Mouse (Mus musculus) heart, adult 9 months (tissue): ENCODE measurements around the gene Iqcc.

Experiments
- DNase-seq, 2 experiments: peaks; one replicate each; pipeline ENCODE4 v3.0.0; 2022; ENCODE audit warnings: low spot score in 2 of 2

The Iqcc gene

DNA sequence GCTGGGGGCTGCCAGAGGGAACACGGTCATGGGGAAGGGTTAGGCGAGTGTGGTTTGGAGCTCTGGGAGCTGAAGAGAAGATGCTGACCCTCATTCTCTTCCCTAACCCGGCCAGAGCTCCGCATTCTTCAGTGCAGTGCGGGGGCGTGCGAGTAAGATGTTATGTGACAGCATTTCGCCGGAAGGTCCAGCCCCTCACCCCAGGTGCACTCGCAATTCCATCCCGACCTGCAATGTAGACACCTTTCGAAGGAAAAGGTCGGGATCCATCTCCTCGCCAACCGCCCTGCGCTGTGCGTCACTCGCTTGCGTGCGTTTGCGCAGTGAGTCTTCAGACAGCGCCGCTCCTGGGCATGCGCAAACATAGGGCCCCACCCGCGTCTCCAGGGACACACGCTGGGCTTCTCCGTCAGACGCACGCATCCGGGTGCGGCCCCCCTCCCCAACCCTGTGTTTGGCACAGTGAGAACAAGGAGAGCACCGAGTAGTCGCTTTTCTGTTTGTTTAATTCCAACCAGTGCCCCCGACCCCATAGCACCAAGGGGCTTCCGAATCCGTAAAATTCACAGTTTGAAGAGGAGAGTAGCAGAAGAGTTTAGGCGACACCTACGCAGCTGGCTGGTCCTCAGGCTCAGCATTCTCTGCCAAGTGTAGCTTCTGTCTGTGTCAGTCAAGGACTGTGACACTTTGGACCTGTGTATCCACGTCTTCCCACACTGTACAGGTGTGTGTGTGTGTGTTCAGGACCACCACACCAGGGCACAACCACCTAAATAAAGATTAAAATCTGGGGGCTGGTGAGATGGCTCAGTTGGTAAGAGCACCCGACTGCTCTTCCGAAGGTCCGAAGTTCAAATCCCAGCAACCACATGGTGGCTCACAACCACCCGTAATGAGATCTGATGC is at the start of gene Iqcc:
Iqcc (minus strand) TSS at position 314 of the 906 bp plus-strand sequence.
- DNase-seq = peak; percentile 97

DNA sequence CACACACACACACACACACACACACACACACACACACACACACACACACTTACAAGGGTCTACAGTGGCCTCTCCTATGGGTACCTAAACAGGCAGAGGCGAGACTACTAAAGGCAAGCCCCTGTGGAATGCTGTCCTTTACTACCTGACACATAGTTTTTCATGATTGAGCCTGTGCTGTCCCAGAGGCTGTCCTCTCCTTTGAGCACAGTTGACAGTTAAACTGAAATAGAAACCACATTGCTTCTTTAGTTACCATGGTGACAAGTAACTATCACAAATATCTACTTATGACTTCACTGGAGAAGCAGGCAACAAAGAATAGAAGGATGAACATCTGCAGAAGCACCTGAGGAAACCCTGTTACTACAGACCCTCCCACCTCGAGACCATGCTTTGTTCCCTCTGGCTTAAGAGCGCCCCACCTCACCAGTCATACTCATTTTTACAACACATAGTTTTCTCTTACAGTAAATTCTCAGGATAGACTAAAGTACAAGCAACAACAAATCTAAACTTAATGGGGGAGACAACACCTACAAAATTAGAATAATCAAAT is 43.4 kb upstream of the Iqcc start:
- DNase-seq = no peak

- no peak for DNase-seq
Measured at GRCm38 (mm10) chr4:129661584-129661983, 42.7 kb upstream of the Iqcc start.

DNA sequence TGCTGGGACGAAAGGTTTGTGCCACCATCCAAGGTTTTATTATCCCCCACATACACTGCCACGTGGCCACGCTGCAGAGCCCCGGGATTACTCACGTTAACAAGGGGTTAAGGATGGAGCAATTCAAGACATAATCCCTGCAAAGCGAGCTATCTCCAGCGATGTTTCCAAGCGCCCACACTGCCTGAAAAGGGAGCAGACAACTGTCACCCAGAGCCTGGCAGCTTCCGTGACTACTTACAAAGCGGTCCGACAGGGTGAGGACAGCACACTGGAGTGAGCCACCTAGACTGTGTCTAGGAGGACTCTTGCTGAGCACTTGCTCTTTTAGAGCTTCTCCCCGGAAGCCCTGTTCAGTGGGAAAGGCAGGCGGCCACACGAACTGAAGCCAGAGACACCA is 35.9 kb upstream of the Iqcc start:
- no peak for DNase-seq

- no peak for DNase-seq
Measured at GRCm38 (mm10) chr4:129650359-129650758, 31.5 kb upstream of the Iqcc start.

- DNase-seq = no peak
Measured at GRCm38 (mm10) chr4:129648656-129649055, 29.8 kb upstream of the Iqcc start.

GRCm38 (mm10) chr4:129645204-129645603 is 26.3 kb upstream of the Iqcc start:
- no peak for DNase-seq

GRCm38 (mm10) chr4:129641756-129642155 is 22.9 kb upstream of the Iqcc start:
- no peak for DNase-seq

- peak; percentile 97 for DNase-seq
Measured at GRCm38 (mm10) chr4:129640638-129641467, 22.0 kb upstream of the Iqcc start, which contains the start of gene Txlna. TSS of gene Txlna (minus strand) at chr4:129641065.

DNA sequence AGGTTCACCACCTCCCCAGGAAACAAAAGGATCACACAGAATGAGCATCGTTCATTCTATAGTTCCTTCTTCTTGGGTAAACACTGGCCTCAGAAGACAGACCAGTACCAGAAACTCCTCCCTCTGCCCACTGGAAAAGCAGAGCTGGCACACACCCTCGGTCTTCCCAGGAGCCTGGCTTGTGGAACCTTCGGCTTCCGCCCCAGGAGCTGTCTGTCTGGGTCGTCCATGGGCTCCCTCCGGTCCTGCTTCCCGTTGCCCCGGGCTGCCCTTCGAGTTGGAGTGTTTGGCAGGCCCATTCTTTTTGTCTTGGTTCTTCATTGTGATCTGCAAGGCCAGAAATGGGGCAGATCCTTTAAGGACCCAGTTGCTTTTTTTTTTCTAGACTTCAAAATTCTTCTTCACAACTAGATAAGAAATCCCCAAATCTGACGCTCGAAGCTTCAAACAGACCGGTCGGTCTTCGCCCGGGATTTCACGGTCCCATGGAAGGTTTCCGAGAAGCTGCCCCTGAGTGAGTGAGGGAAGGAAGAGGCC is 21.3 kb upstream of the Iqcc start:
- DNase-seq = peak in 1 of 2 experiments; percentile 37

DNA sequence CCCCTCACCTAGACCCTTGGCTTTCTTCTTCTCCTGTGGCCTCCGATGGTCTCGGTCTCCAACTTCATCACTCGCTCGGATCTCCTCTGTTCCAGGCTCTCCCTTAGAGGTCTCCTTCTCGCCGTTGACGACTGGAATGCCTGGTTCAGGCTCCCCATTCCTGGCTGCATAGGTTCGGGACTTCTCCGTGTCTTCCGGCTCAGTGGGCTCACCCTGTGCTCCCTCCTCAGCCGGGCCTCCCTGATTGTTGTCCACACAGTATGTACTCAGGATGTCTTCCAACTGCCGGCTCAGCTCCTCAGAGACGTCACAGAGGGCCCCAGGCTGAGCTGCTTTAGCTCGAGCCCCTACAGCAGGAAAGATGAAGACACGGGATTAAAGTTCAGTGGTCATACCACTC is 20.3 kb upstream of the Iqcc start:
- DNase-seq = no peak

DNA sequence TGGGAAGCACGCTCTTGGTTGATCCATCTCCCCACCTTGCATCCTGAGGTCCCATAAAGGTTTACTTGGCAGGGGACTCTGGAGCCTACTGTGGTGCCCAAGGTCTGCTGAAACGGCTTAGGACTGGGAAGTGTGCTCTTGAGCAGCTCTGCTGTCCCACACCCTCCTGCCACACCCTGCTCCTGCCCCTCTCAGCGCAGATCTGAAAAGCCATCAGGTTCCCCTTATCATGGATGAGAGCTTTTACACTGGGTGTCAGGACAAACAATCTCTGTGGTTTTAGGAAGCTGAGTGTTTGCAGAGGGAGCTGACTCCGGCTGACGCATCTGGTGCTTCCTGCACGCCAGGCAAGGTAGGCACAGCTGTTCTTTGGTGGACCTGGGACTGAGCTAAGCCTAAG is 15.0 kb upstream of the Iqcc start:
- no peak for DNase-seq

DNA sequence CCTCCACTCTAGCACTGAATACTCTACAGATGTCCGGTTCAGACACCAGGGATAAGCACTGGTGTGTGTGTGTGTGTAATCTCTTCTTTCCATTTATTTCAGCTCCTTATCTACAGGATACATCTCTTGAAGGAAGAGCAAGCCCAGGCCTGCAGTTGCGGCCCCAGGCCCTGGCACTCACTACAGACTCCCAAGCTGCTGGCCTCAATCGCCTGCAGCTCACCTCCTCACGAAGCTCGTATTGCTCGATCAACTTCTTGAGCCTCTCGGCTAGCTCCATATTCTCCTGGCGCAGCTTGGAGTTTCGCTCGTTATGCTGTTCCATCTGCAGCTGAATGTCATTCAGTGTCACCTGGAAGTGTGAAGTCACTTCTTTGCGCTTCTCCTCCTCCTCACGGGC is 13.0 kb upstream of the Iqcc start:
- DNase-seq = no peak

DNA sequence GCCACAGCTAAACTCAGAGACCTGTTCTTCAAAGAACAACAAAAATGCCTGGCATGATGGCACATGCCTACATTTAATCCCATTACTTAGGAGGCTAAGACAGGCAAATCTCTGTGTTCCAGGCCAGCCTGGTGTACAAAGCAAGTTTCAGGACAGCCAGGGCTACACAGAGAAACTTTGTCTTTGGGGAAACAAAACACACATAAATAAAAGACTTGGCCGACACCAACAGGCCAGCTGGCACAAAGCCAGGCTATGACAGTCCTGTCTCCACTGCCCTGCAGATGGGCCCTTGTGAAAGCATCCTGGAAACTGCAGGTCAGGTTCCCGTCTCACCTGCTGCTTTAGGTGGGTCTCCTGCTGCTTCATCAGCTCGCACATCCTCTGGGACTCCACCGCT is 12.0 kb upstream of the Iqcc start:
- no peak for DNase-seq

GRCm38 (mm10) chr4:129626035-129626434 is 7.1 kb upstream of the Iqcc start:
- DNase-seq = no peak

DNA sequence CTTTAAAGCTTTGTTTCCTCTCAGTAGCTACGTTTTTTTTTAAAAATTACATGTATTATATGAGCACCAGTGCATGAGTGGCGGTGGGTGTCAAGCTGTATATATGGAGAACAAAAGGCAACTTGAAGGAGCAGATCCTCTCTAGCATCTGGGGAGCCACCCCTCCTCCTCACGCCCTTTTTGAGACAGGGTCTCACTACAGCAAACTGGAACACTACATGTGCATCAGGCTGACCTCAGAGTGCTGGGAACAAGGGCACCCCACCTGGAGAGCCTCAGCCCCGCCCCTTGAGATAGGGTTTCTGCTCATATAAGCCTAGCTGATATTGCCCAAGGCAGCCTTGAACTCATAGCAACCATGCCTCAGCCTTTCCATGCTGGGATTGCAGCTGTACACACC is 6.6 kb upstream of the Iqcc start:
- no peak for DNase-seq

- peak in 1 of 2 experiments; percentile 65 for DNase-seq
Measured at GRCm38 (mm10) chr4:129625029-129625370, 6.1 kb upstream of the Iqcc start.

DNA sequence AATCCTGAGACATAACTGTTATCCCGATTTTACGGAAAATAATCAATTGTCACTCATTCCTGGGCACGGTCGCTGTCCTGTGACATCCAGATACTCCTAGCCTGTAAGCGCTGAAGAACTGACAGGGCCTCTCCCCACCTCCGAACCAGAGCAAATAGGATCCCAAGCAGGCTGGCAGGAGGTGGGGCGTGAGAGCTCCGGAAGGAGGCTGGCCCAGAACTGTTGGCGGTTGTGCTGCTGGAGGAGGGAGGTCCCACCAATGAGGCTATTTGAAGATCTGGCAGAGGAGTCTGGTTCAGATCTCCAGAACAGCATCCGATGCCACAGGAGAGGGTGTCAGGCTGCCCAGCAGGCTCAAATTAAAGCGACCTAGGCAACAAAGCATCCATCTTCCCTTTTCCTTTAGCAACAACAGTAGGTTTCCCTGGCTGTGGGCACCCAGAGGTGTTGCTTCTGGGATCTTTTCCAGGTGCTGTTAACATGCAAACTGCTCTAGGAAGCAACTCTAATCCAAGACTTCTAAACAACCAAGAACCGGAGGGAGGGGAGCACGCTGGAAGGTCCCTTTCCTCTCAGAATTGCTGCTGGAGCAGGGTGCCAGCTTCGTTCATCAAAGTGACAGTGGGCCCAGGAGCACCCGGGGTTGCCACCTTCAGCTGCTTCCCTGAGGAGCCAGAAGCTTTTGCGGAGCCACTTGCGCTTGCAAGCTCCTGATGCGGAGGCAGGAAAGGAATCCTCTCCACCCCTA is 5.6 kb upstream of the Iqcc start:
- DNase-seq = peak; percentile 89 to 94

DNA sequence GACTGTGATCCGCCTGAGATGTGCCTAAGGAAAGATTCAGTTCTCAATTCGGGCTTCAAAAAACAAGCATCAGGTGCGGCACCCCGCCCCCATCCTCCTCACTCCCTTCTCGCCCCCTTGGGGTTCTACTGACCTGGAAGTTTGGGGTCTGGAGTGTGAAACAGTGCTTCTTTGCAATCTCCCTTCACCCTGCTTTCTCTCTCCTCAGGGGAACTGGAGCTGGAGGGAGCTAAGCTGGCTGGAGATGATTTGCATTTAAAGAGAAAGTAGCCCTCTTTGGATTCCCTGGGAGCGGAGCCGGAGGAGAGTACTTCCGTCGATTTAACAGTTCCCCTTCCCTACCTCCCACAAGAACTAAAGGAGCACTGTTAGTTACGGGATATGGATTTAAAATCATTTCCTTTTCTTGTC is 4.8 kb upstream of the Iqcc start, which contains the start of gene Ccdc28b:
Ccdc28b (minus strand) TSS at position 267 of the 411 bp plus-strand sequence.
- DNase-seq = peak; percentile 69 to 80

DNA sequence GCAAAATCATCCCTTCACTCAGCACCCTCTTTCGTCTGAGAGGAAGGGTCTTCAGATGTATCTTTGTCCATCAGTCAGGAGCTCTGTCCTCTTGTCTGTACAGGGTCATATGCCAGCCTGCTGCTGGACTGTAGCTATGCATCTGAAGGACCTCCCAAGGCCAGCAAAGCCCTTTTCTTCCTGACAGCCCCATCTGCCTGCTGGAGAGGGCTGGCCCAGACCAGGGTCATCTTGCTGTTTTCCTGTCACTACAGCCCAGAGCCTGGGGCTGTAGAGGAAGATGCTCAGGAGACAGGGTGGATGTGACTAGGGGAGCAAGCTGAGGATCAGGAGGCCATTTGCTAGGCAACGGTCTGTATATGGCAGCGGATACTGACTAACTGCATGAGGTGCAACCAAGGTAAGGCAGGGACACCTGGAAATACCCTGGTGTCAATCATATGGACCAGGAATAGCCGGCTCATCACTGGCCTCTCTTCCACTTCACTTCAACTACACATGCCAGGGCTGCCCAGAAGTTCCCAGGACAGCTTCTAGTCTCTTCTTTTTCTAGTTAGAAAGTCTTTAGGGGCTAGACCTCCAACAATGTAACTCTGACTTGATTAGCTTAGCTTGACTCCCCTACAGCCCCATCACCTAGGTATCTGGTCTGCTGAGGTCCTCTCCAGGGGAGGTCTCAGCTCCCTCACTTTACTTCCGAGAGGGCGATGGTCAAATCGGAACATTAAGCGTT is 4.1 kb upstream of the Iqcc start:
- no peak for DNase-seq
